Mouse (Mus musculus) intestine, postnatal 0 days (tissue): ENCODE data around the gene Rbks. TPM values are rescaled to one million over a fixed set of nuclear protein-coding genes. Genes with fewer than 3 reads are reported as not detected.
A peak's percentile ranks its signal among the peaks of the same experiment; 100 is the strongest.

ENCODE experiments used
- ATAC-seq: fragments of 200-750 bp; cut with Nextera tagmentation; 2 replicates; pipeline ENCODE4 v1.8.0; 2017; ENCODE audit warnings: mild to moderate bottlenecking, moderate TSS enrichment, moderate library complexity
- H3K27ac ChIP-seq: fragments of 300-500 bp; sonication (generic); 2 replicates; pipeline ENCODE4 v1.5.1; 2014; ENCODE audit warnings: mild to moderate bottlenecking, low read depth, low read length, moderate library complexity
- H3K27me3 ChIP-seq: fragments of 300-500 bp; sonication (generic); replicated peaks from 2 replicates; pipeline ENCODE4 v1.6.1; 2014; ENCODE audit warnings: low read length, mixed read lengths; ENCODE audit not compliant: control insufficient read depth, insufficient read depth
- H3K36me3 ChIP-seq: fragments of 300-500 bp; sonication (generic); 2 replicates; pipeline ENCODE4 v1.6.1; 2014; ENCODE audit warnings: mild to moderate bottlenecking, moderate library complexity; ENCODE audit not compliant: control insufficient read depth, insufficient read depth
- H3K4me1 ChIP-seq: fragments of 300-500 bp; sonication (generic); replicated peaks from 2 replicates; pipeline ENCODE4 v1.6.1; 2014; ENCODE audit warnings: antibody characterized with exemption, low read length, mixed read lengths; ENCODE audit not compliant: control insufficient read depth, insufficient read depth
- H3K4me2 ChIP-seq: fragments of 300-500 bp; sonication (generic); replicated peaks from 2 replicates; pipeline ENCODE4 v1.6.1; 2014; ENCODE audit warnings: low read depth, mild to moderate bottlenecking, moderate library complexity
- H3K4me3 ChIP-seq: fragments of 300-500 bp; sonication (generic); 2 replicates; pipeline ENCODE4 v1.5.1; 2014; ENCODE audit warnings: low read depth, low read length
- H3K9ac ChIP-seq: fragments of 300-500 bp; sonication (generic); 2 replicates; pipeline ENCODE4 v1.6.1; 2014; ENCODE audit warnings: mild to moderate bottlenecking, low read depth, low read length
- H3K9me3 ChIP-seq: fragments of 300-500 bp; sonication (generic); 2 replicates; pipeline ENCODE4 v1.6.1; 2016; ENCODE audit warnings: mixed run types; ENCODE audit not compliant: control insufficient read depth
- CTCF ChIP-seq: sonication (generic); IDR thresholded peaks from 2 replicates; pipeline ENCODE4 v1.5.1; 2016; ENCODE audit warnings: low read depth, mild to moderate bottlenecking, control low read depth, antibody characterized with exemption, moderate library complexity
- WGBS: fragments of 180-500 bp; shearing (Covaris S2); extraction: QIAGEN DNeasy Blood & Tissue Kit; methylation state at CpG from one replicate; pipeline ENCODE4 v1.1.7; 2014; 5-methylcytosine and 5-hydroxymethylcytosine counted together
- polyA plus RNA-seq: library from polyadenylated mRNA; unstranded; fragments of >200 nt; fragmentation: Nextera tagmentation; extraction: Ambion mirVana; gene quantifications from 2 replicates; pipeline ENCODE4 v1.2.1, GENCODE M21; 2015

Rbks gene
- polyA plus RNA-seq, 1 experiment from 2014 or later, result 22.3 TPM

GRCm38 (mm10) chr5:31646574-31646973, 50.9 kb downstream of the Rbks start:
- H3K9me3 ChIP-seq, result no peaks in the 10 kb centered on the region
- H3K4me2 ChIP-seq, result no peak overlapping the region
- peak; percentile 93 for ATAC-seq
- 33% methylated on average over 6 of the region's 6 CpGs for WGBS
- H3K9ac ChIP-seq, result no peak overlapping the region
- no peaks in the 10 kb centered on the region for H3K27me3 ChIP-seq
- H3K27ac ChIP-seq, result no peak overlapping the region
- no peaks in the 10 kb centered on the region for H3K36me3 ChIP-seq
- no peak overlapping the region for H3K4me3 ChIP-seq
- no peak for TF ChIP-seq CTCF
- no peaks in the 10 kb centered on the region for H3K4me1 ChIP-seq

- Histone ChIP-seq H3K9ac (no peak overlapping the region), H3K9me3 (no peaks in the 10 kb centered on the region), H3K4me2 (no peak overlapping the region), H3K36me3 (no peaks in the 10 kb centered on the region), H3K4me3 (no peak overlapping the region), H3K27ac (no peak overlapping the region), H3K4me1 (no peaks in the 10 kb centered on the region), H3K27me3 (no peaks in the 10 kb centered on the region)
- no peak for ATAC-seq
- 93% methylated on average over 6 of the region's 6 CpGs for WGBS
- no peak for TF ChIP-seq CTCF
Measured at GRCm38 (mm10) chr5:31645798-31646197, 51.6 kb downstream of the Rbks start.

DNA sequence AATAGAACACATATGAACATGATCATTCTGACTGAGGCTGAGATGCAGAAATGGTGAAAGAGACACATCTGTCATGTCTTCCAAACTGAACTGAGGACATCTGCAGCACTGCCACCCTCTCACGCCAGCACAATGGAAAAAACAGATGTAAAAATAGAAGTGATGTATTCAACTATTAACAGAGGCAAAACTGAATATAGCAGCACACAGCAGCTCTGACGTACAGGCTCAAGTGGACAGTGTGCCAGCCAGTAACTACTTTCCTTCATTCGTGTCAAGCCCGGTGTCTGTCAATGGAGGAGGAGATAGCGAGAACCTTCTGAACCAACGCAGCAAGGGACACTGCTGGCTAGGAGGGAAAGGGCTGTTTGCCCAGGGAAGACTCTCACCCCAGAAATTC, 52.6 kb downstream of the Rbks start:
- Histone ChIP-seq H3K9me3 (no peaks in the 10 kb centered on the region), H3K27me3 (no peaks in the 10 kb centered on the region), H3K4me3 (no peak overlapping the region), H3K4me1 (no peaks in the 10 kb centered on the region), H3K27ac (no peak overlapping the region), H3K36me3 (no peaks in the 10 kb centered on the region), H3K4me2 (no peak overlapping the region), H3K9ac (no peak overlapping the region)
- no peak for ATAC-seq
- no peak for TF ChIP-seq CTCF
- 80% methylated on average over 6 of the region's 6 CpGs for WGBS

GRCm38 (mm10) chr5:31644272-31644671, 53.2 kb downstream of the Rbks start:
- Histone ChIP-seq H3K27me3 (no peaks in the 10 kb centered on the region), H3K4me1 (no peaks in the 10 kb centered on the region), H3K27ac (no peak overlapping the region), H3K36me3 (no peaks in the 10 kb centered on the region), H3K4me3 (no peak overlapping the region), H3K4me2 (no peak overlapping the region), H3K9me3 (no peaks in the 10 kb centered on the region), H3K9ac (no peak overlapping the region)
- TF ChIP-seq CTCF, result no peak
- 78% methylated on average over 4 of the region's 4 CpGs for WGBS
- no peak for ATAC-seq

DNA sequence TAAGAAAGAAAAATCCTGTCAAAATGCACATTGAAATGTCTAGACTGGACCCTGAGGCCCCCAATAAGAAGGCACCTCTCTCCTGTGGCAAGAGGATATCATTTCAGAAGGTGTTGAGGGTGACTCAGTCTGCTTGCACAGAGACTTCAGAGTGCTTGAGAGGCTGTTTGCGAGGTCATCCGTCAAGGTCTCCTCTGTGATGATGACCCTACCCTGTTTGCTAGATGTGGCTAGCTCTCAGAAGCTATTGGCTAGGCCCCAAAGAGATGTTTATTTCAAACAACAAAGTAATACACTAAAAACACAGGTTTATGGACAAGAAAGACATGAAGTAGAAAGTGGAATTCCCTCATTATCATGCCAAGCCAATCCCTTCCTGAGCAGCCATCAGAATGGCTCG, 55.1 kb downstream of the Rbks start:
- Histone ChIP-seq H3K4me3 (no peak overlapping the region), H3K9me3 (no peaks in the 10 kb centered on the region), H3K36me3 (no peaks in the 10 kb centered on the region), H3K9ac (no peak overlapping the region), H3K4me1 (no peaks in the 10 kb centered on the region), H3K4me2 (no peak overlapping the region), H3K27me3 (no peaks in the 10 kb centered on the region), H3K27ac (no peak overlapping the region)
- no peak for TF ChIP-seq CTCF
- no peak for ATAC-seq
- WGBS, result 83% methylated on average over 3 of the region's 3 CpGs

DNA sequence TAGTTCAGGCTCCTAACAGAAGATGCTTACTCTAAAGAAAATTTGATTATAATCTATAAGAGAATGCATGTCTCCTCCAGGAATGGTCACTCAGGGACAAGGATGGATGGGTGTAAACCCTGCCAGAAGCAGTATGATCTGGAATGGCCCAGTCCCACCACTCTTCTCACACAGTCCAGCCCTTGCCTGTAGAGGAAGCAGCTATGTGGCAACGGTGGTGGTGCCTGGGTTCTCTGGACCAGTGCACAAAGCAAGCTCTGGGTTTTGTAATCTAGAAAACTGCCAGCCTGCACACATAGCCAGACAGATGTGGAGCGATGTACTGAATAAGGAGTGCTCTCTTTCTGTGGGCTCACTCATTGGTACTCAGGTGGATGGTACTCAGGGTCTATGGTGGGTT, 56.9 kb downstream of the Rbks start:
- Histone ChIP-seq H3K27me3 (no peaks in the 10 kb centered on the region), H3K4me3 (no peak overlapping the region), H3K4me2 (no peak overlapping the region), H3K4me1 (no peaks in the 10 kb centered on the region), H3K27ac (no peak overlapping the region), H3K9ac (no peak overlapping the region), H3K9me3 (no peaks in the 10 kb centered on the region), H3K36me3 (no peaks in the 10 kb centered on the region)
- TF ChIP-seq CTCF, result no peak
- WGBS, result 94% methylated on average over 2 of the region's 2 CpGs
- no peak for ATAC-seq

- Histone ChIP-seq H3K4me1 (no peaks in the 10 kb centered on the region), H3K27ac (no peak overlapping the region), H3K4me2 (no peak overlapping the region), H3K4me3 (no peak overlapping the region), H3K9me3 (no peaks in the 10 kb centered on the region), H3K36me3 (no peaks in the 10 kb centered on the region), H3K9ac (no peak overlapping the region), H3K27me3 (no peaks in the 10 kb centered on the region)
- 31% methylated on average over 9 of the region's 9 CpGs for WGBS
- no peak for TF ChIP-seq CTCF
- peak; percentile 42; the same call in 1 of the 2 replicates for ATAC-seq
Measured at GRCm38 (mm10) chr5:31636636-31637253, 60.7 kb downstream of the Rbks start.
